Mouse (Mus musculus) small intestine, adult 2 months (tissue): ENCODE measurements around the gene Foxb1.

ENCODE experiments used
- CTCF ChIP-seq: fragments of 200-500 bp; IDR thresholded peaks from 2 replicates; pipeline ENCODE4 v1.5.1; 2012; ENCODE audit warnings: low read depth, mild to moderate bottlenecking, control low read depth, inconsistent platforms, low read length, moderate library complexity, mixed read lengths; ENCODE audit not compliant: insufficient replicate concordance, insufficient read length; ENCODE audit errors: extremely low read depth
- POLR2A ChIP-seq: fragments of 200-500 bp; IDR thresholded peaks from 2 replicates; pipeline ENCODE4 v1.6.1; 2012; ENCODE audit warnings: low read depth, mild to moderate bottlenecking, control low read depth, inconsistent platforms, low read length, moderate library complexity

DNA sequence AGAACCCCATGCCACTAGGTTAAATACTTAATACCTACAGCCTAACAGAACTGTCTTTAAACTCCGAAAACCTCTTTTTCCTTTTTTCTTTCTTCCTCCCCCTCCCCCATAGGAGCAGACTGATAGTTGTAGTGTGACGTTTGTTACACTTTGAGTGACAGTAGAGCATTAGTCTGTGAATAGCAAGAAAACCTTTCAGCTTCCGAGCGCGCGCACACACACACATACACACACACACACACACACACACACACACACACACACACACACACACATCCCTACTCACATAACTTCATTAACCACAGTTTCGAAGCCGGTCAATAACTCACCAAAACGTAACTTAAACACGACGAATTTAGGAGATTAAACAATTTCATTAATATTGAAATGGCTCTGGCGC is 1.5 kb upstream of the Foxb1 start:
- TF ChIP-seq POLR2A = no peak
- TF ChIP-seq CTCF = no peak
